Mouse (Mus musculus): Measurements from ENCODE around the gene Clptm1. TPM values are rescaled to one million over a fixed set of nuclear protein-coding genes. Genes with fewer than 3 reads are reported as not detected.
A peak's percentile ranks its signal among the peaks of the same experiment; 100 is the strongest.

Gene Clptm1
- 92.4 and 99.6 TPM in 2 replicates for polyA plus RNA-seq (2015; fragmentation: Nextera tagmentation; extraction: Ambion mirVana)

DNA sequence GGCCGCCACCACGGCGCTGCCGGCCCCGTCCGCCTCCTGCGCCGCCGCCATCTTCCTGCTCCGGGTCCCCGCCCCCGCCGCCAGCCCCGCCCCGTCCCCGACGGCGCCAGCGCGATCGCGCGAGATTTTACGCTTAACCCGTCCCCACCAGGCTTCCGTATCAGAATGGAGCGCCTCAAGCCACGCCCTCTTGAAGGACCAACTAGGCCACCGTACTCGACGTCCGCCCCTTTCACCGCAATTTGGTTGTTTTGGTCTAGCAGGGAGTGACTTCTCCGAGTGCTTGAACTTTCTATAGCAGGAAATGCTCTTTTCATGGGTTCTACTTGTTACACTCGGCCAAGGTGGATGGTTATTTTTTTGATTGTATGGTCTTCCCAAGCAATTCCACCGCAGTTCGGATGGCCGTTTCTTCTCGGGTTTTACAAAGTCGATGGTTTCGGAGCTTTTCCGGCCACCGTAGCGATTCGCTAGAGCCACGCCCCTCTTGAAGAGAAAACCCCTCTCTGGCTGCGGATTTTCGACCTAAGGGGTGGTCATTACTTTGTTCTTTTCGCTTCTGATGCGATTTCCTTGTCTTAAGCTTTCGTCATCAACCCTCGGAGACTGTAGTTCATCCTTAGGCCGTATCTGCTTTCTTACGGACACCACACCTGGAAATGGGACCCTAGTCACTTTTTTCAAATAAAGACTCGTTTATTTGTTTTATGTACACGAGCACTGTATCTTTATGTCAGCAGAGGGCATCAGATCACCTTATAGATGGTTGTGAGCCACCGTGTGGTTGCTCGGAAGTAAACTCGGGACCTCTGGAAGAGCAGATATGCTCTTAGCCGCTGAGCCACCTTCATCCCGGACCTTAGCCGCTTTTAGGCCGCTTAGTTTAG is at the start of gene Clptm1:
Clptm1 (minus strand) TSS at position 79 of the 887 bp plus-strand sequence.
- Histone ChIP-seq H3K9ac (replicated peaks) (peak within 1 kb of the TSS; percentile 97), H3K27me3 (no peaks in the 10 kb centered on the region), H3K4me3 (peak within 1 kb of the TSS; percentile 97), H3K4me1 (peaks cover 30% of the 10 kb centered on the region), H3K9me3 (no peaks in the 10 kb centered on the region), H3K36me3 (no peaks in the 10 kb centered on the region), H3K27ac (replicated peaks) (peak within 1 kb of the TSS; percentile 95), H3K4me2 (replicated peaks) (peak within 1 kb of the TSS; percentile 84)
- ATAC-seq (replicated peaks) = peak; percentile 86
- WGBS = under 1% methylated on average over 61 of the region's 63 CpGs

- H3K4me2 ChIP-seq (replicated peaks) = no peak overlapping the region
- H3K27ac ChIP-seq (replicated peaks) = no peak overlapping the region
- peaks cover 22% of the 10 kb centered on the region for H3K4me1 ChIP-seq
- H3K4me3 ChIP-seq = 0 out of 2 replicates have a peak overlapping the region, but pooled peaks have one; percentile 73
- 89% methylated on average over 9 of the region's 9 CpGs for WGBS
- peaks cover 35% of the 10 kb centered on the region for H3K36me3 ChIP-seq
- no peak for ATAC-seq (replicated peaks)
- no peak overlapping the region for H3K9ac ChIP-seq (replicated peaks)
- H3K9me3 ChIP-seq = no peaks in the 10 kb centered on the region
- no peaks in the 10 kb centered on the region for H3K27me3 ChIP-seq
These were observed 48.8 kb upstream of the Clptm1 start for GRCm38 (mm10) chr7:19713598-19713997.

DNA sequence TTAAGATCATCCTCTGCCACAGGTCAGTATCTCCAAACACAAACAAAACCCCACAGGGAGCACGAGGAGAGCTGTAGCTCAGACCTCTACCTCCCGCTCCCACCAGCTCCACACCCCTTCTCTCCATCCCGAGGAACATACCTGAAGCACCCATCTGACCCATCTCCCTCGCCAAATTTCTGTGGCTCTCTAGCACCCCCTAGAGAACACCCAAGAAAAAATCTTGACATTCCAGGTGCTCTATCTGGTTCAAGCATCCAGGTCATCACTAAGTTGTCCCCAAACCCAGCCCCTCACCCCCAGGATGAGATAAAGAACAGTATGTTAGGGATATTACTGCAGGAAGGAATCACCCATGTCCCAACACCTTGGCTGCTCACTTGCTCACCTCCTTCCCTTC is 48.4 kb upstream of the Clptm1 start:
- Histone ChIP-seq H3K4me3 (no peak overlapping the region), H3K36me3 (peaks cover 37% of the 10 kb centered on the region), H3K4me1 (peaks cover 22% of the 10 kb centered on the region), H3K4me2 (replicated peaks) (no peak overlapping the region), H3K27me3 (no peaks in the 10 kb centered on the region), H3K9ac (replicated peaks) (no peak overlapping the region), H3K27ac (replicated peaks) (no peak overlapping the region), H3K9me3 (no peaks in the 10 kb centered on the region)
- WGBS = 56% methylated on average over 4 of the region's 4 CpGs
- no peak for ATAC-seq (replicated peaks)

- 76% methylated on average over 4 of the region's 4 CpGs for WGBS
- no peak for ATAC-seq (replicated peaks)
- Histone ChIP-seq H3K4me2 (replicated peaks) (no peak overlapping the region), H3K4me3 (no peak overlapping the region), H3K4me1 (peaks cover 22% of the 10 kb centered on the region), H3K9me3 (no peaks in the 10 kb centered on the region), H3K27ac (replicated peaks) (no peak overlapping the region), H3K9ac (replicated peaks) (no peak overlapping the region), H3K27me3 (no peaks in the 10 kb centered on the region), H3K36me3 (peaks cover 37% of the 10 kb centered on the region)
These were observed 47.6 kb upstream of the Clptm1 start for GRCm38 (mm10) chr7:19712414-19712813.

DNA sequence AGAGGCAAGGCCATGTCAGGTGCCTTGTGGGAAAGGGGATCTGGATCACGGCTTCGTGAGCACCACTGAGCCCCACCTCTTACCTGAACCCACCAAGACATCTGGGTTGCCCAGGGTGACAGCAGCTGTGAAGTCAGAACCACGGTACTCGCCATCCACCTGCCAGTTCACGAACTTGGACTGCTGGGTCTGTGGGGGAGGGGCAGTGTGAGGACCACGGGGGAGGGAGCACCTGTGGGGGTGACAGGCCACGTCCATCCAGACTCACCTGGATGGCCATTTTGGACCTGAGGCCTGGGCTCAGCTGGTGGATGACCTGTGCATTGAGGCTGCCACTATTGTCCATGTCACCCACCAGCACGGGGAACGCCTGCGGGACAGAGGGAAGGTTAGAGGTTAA is 45.8 kb upstream of the Clptm1 start:
- Histone ChIP-seq H3K9ac (replicated peaks) (no peak overlapping the region), H3K27ac (replicated peaks) (no peak overlapping the region), H3K4me3 (no peak overlapping the region), H3K4me1 (peaks cover 14% of the 10 kb centered on the region), H3K4me2 (replicated peaks) (no peak overlapping the region), H3K27me3 (no peaks in the 10 kb centered on the region), H3K36me3 (peaks cover 39% of the 10 kb centered on the region), H3K9me3 (no peaks in the 10 kb centered on the region)
- ATAC-seq (replicated peaks) = no peak
- 92% methylated on average over 10 of the region's 10 CpGs for WGBS

- Histone ChIP-seq H3K27me3 (no peaks in the 10 kb centered on the region), H3K9me3 (no peaks in the 10 kb centered on the region), H3K9ac (replicated peaks) (no peak overlapping the region), H3K36me3 (peaks cover 35% of the 10 kb centered on the region), H3K4me1 (no peaks in the 10 kb centered on the region), H3K4me3 (no peak overlapping the region), H3K27ac (replicated peaks) (no peak overlapping the region), H3K4me2 (replicated peaks) (no peak overlapping the region)
- 93% methylated on average over 7 of the region's 7 CpGs for WGBS
- ATAC-seq (replicated peaks) = no peak
These were observed 40.4 kb upstream of the Clptm1 start for GRCm38 (mm10) chr7:19705271-19705670.

DNA sequence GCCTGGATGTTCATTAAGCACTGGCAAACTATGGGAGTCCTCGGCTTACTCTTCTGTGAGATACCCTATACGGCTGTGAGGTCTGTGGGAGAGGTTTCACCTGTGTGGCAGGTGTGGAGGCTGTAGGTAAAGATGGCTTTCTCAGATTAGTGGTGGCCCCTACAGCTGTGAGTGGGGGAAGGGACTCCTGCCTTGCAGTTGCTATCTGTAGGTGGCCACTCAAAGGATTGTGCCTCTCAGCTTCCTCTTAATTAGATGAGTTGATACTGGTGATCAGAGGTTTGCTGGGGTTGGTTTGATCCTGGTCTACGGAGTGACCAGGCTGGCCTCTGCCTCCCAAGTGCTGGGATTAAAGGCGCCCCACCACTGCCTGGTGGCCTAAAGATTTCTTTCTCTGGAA is 39.6 kb upstream of the Clptm1 start:
- Histone ChIP-seq H3K36me3 (peaks cover 29% of the 10 kb centered on the region), H3K9ac (replicated peaks) (no peak overlapping the region), H3K27ac (replicated peaks) (no peak overlapping the region), H3K4me3 (no peak overlapping the region), H3K4me1 (peaks cover 2% of the 10 kb centered on the region), H3K27me3 (no peaks in the 10 kb centered on the region), H3K9me3 (no peaks in the 10 kb centered on the region), H3K4me2 (replicated peaks) (no peak overlapping the region)
- WGBS = 91% methylated on average over 4 of the region's 4 CpGs
- no peak for ATAC-seq (replicated peaks)

DNA sequence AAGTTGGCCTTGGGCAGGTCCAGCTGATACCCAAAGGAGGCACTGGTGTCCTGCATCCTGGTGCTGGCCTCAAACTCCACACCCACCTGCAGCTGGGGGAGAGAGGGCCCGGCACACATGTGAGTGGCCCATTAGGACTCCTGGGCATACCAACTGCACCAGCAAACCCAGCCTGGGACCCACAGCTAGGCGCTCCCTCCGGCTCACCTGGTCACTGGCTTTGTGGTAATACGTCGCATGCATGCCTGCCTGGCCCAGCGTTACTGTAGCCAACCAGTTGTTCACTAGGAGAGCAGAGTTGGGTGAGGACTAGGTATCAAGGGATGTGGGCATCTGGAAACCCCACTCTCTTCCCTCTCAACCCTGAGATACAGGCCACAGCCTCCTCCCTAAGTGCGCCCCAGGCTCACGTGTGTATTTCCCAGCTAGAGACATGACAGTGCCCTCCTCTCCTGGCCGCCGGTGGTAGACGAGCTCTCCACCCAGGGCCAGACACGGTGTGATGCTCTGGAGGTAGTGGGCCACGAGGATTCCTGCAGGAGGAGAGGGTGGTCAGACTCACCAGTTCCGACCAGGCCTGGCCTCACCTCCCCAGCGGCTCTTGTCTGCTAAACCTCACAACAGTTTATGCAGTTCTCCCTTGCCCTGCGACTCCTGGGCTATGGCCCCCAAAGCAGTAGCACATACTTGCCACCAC is 38.2 kb upstream of the Clptm1 start:
- H3K4me3 ChIP-seq = no peak overlapping the region
- no peak overlapping the region for H3K27ac ChIP-seq (replicated peaks)
- ATAC-seq (replicated peaks) = no peak
- 93% methylated on average over 16 of the region's 16 CpGs for WGBS
- H3K36me3 ChIP-seq = peaks cover 18% of the 10 kb centered on the region; the same call in 1 of the 2 replicates
- peaks cover 16% of the 10 kb centered on the region for H3K4me1 ChIP-seq
- no peaks in the 10 kb centered on the region for H3K9me3 ChIP-seq
- no peak overlapping the region for H3K4me2 ChIP-seq (replicated peaks)
- H3K27me3 ChIP-seq = no peaks in the 10 kb centered on the region
- no peak overlapping the region for H3K9ac ChIP-seq (replicated peaks)

DNA sequence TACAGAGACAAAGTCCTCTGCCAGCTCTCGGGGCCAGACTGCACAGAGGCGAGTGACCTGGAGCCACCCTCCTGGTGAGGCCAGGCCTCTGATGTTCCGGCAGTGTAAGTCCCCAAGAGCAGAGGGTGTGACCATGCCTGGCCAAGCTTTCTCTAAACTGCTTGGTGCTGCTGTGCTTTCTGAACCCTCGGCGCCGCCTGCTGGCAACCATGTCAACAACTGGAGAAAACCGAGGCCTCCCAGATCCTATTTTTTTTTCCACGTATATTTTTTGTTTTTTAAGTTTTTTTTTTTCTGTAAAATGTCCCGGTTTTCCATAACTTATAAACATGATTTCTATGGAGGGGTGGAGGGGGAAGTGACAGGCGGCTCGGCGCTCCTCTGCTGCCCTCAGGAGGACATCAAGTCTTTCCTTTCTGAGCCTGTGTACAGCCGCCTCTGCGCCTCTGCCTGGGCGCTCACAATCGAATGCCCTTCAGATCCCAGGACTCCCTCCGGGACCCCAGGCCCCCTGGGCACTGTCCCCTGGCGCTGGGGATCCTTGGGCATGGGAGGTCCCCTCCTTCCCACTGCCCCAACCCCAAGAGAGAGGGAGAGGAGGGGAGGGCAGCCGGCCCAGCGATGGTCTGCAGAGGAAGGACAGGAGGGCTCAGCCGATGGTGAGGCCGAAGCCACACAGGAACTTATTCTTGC is 36.4 kb upstream of the Clptm1 start:
- ATAC-seq (replicated peaks) = peak; percentile 57; the same call in 1 of the 2 replicates
- H3K4me2 ChIP-seq (replicated peaks) = no peak overlapping the region
- peaks cover 17% of the 10 kb centered on the region; the same call in 1 of the 2 replicates for H3K36me3 ChIP-seq
- 30% methylated on average over 22 of the region's 22 CpGs for WGBS
- H3K9me3 ChIP-seq = no peaks in the 10 kb centered on the region
- H3K4me1 ChIP-seq = peaks cover 16% of the 10 kb centered on the region
- no peak overlapping the region for H3K4me3 ChIP-seq
- no peak overlapping the region for H3K9ac ChIP-seq (replicated peaks)
- H3K27ac ChIP-seq (replicated peaks) = no peak overlapping the region
- no peaks in the 10 kb centered on the region for H3K27me3 ChIP-seq

DNA sequence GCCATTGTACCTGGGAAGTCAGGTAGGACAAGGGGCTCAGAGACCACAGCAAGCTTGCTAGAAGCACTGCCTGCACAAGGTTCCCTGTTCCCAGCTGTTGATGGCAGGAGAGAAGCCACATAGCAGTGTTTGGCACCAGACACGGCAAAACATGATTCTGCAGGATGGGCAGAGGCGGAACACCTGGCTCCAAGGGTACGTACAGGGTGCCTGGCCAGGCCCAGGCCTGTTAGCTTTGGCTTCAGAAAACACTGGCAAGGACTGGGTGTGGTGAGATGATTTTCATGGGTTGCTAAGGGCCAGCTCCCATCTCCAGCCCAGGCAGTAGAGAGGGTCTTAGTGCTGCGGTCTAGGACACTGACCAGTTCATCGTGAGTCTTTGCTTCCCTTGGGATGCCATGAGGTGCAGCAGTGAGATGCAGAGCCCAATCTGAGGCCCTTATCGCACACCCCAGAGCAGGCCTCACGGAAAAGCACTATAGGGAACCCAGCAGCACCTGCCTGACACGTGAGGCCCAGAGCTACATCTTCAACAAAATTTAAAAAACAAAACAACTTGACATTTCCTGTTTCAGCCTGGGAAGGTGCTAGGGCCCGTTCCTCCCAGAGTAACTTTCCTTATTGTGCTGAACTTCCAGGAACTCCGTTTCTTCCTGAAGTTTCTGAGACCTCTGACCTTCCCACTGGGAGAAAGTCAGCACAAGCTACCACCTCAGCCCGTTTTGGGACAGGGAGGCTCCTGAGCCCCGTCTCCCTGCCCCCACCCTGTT is 35.7 kb upstream of the Clptm1 start:
- Histone ChIP-seq H3K27me3 (no peaks in the 10 kb centered on the region), H3K4me2 (replicated peaks) (no peak overlapping the region), H3K4me3 (no peak overlapping the region), H3K9ac (replicated peaks) (no peak overlapping the region), H3K4me1 (peaks cover 16% of the 10 kb centered on the region), H3K27ac (replicated peaks) (no peak overlapping the region), H3K36me3 (peaks cover 16% of the 10 kb centered on the region; the same call in 1 of the 2 replicates), H3K9me3 (no peaks in the 10 kb centered on the region)
- WGBS = 66% methylated on average over 12 of the region's 12 CpGs
- ATAC-seq (replicated peaks) = no peak

DNA sequence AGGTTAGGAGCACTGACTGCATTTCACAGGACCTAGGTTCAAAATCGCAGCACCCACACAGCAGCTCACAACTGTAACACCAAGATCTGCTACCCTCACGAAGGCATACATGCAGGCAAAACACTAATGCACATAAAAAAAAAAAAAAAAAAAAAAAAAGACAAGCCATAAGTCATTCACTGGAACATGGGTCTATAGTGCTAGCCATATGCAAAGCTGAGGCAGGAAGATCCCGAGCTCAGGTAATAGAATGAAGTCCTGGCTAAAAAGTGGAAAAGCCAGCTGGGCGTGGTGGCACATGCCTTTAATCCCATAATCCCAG is 35.0 kb upstream of the Clptm1 start:
- Histone ChIP-seq H3K4me3 (no peak overlapping the region), H3K27me3 (no peaks in the 10 kb centered on the region), H3K9ac (replicated peaks) (no peak overlapping the region), H3K36me3 (peaks cover 13% of the 10 kb centered on the region; the same call in 1 of the 2 replicates), H3K4me1 (peaks cover 16% of the 10 kb centered on the region), H3K4me2 (replicated peaks) (no peak overlapping the region), H3K27ac (replicated peaks) (0 out of 2 replicates have a peak overlapping the region, but pooled peaks have one; percentile 21), H3K9me3 (no peaks in the 10 kb centered on the region)
- WGBS = 82% methylated on average over 4 of the region's 4 CpGs
- ATAC-seq (replicated peaks) = no peak

All from forebrain, embryonic 15.5 days (tissue).